Mouse (Mus musculus) lung, postnatal 0 days (tissue): Measurements from ENCODE around the gene Sco2. TPM values are rescaled to one million over a fixed set of nuclear protein-coding genes. Genes with fewer than 3 reads are reported as not detected.

Experiments used
- ATAC-seq: fragments of 200-750 bp; cut with Nextera tagmentation; 2 replicates; pipeline ENCODE4 v1.8.0; 2017; ENCODE audit warnings: moderate library complexity
- DNase-seq: peaks from one replicate; pipeline ENCODE4 v3.0.0-alpha.2; 2016; ENCODE audit warnings: low spot score
- H3K27ac ChIP-seq: fragments of 300-500 bp; sonication (generic); 2 replicates; pipeline ENCODE4 v1.5.1; 2014; ENCODE audit warnings: antibody characterized with exemption, mild to moderate bottlenecking, low read length, mixed read lengths
- H3K27me3 ChIP-seq: fragments of 300-500 bp; sonication (generic); replicated peaks from 2 replicates; pipeline ENCODE4 v1.6.1; 2014; ENCODE audit warnings: low read length, mixed read lengths; ENCODE audit not compliant: insufficient read depth
- H3K36me3 ChIP-seq: fragments of 300-500 bp; sonication (generic); 2 replicates; pipeline ENCODE4 v1.6.1; 2014; ENCODE audit warnings: low read length, mixed read lengths; ENCODE audit not compliant: insufficient read depth
- H3K4me1 ChIP-seq: fragments of 300-500 bp; sonication (generic); 2 replicates; pipeline ENCODE4 v1.6.1; 2014; ENCODE audit warnings: antibody characterized with exemption, low read depth, low read length, mixed read lengths; ENCODE audit not compliant: insufficient read depth
- H3K4me2 ChIP-seq: fragments of 300-500 bp; sonication (generic); replicated peaks from 2 replicates; pipeline ENCODE4 v1.6.1; 2014; ENCODE audit warnings: low read depth, mild to moderate bottlenecking, low read length, moderate library complexity, mixed read lengths
- H3K4me3 ChIP-seq: fragments of 300-500 bp; sonication (generic); 2 replicates; pipeline ENCODE4 v1.5.1; 2014; ENCODE audit warnings: low read depth, low read length
- H3K9ac ChIP-seq: fragments of 300-500 bp; sonication (generic); replicated peaks from 2 replicates; pipeline ENCODE4 v1.6.1; 2014; ENCODE audit warnings: low read depth, mild to moderate bottlenecking
- H3K9me3 ChIP-seq: fragments of 300-500 bp; sonication (generic); 2 replicates; pipeline ENCODE4 v1.6.1; 2016; ENCODE audit warnings: low read length, mixed read lengths
- CTCF ChIP-seq: IDR thresholded peaks from 2 replicates; pipeline ENCODE4 v1.5.1; 2016; ENCODE audit warnings: antibody characterized with exemption, mild to moderate bottlenecking
- EP300 ChIP-seq: IDR thresholded peaks from 2 replicates; pipeline ENCODE4 v1.6.1; 2016; ENCODE audit warnings: antibody characterized with exemption, mild to moderate bottlenecking, control low read depth
- WGBS: fragments of 180-500 bp; shearing (Covaris S2); extraction: QIAGEN DNeasy Blood & Tissue Kit; methylation state at CpG from one replicate; pipeline ENCODE4 v1.1.7; 2014; 5-methylcytosine and 5-hydroxymethylcytosine counted together
- polyA plus RNA-seq: library from polyadenylated mRNA; unstranded; fragments of >200 nt; fragmentation: Nextera tagmentation; extraction: Ambion mirVana; gene quantifications from 2 replicates; pipeline ENCODE4 v1.2.1, GENCODE M21; 2015

Gene Sco2
- polyA plus RNA-seq, 1 experiment from 2014 or later: 8.7 TPM

DNA sequence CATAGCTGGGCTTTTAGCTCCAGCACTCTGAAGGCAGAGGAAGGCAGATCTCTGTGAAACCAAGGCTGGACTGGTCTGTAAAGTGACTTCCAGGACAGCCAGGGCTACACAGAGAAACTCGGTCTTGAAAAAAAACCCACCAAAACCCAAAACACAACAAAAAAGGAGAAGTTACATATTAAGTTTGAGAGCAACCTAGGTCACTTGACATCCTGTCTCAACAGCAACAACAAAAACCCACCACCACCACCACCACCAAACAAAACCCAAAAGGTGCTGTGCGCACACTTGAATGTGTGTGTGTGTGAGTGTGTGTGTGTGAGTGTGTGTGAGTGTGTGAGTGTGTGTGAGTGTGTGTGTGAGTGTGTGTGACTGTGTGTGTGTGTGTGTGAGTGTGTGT, 34.0 kb downstream of the Sco2 start:
- Histone ChIP-seq H3K4me3 (no peak overlapping the region), H3K36me3 (no peaks in the 10 kb centered on the region), H3K27ac (no peak overlapping the region), H3K4me1 (no peaks in the 10 kb centered on the region), H3K4me2 (no peak overlapping the region), H3K9ac (no peak overlapping the region), H3K27me3 (no peaks in the 10 kb centered on the region), H3K9me3 (no peaks in the 10 kb centered on the region)
- DNase-seq (no peak), ATAC-seq (no peak)
- WGBS: 81% methylated on average over 2 of the region's 2 CpGs
- TF ChIP-seq EP300 (no peak), CTCF (no peak)

DNA sequence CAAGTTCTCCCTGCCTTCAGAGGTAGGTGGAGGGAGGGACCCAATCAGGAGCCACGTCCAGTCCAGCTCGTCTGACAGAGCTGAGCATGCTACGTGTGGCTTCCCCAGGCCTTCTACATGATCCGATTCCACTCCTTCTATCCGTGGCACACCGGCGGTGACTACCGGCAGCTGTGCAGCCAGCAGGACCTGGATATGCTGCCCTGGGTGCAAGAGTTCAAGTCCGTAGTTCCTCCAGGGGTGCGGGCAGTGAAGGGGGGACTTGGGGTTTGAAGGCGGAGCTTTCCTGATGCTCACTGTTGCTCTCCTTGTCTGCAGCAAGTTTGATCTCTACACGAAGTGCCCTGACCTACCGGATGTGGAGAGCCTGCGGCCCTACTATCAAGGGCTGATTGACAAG, 37.2 kb downstream of the Sco2 start:
- H3K4me1 ChIP-seq: no peaks in the 10 kb centered on the region
- H3K9me3 ChIP-seq: no peaks in the 10 kb centered on the region
- H3K4me2 ChIP-seq: no peak overlapping the region
- no peak for DNase-seq
- H3K27me3 ChIP-seq: no peaks in the 10 kb centered on the region
- no peak overlapping the region for H3K27ac ChIP-seq
- 81% methylated on average over 14 of the region's 14 CpGs for WGBS
- no peak overlapping the region for H3K9ac ChIP-seq
- H3K36me3 ChIP-seq: no peaks in the 10 kb centered on the region
- no peak for ATAC-seq
- no peak for TF ChIP-seq CTCF
- TF ChIP-seq EP300: no peak
- no peak overlapping the region for H3K4me3 ChIP-seq

DNA sequence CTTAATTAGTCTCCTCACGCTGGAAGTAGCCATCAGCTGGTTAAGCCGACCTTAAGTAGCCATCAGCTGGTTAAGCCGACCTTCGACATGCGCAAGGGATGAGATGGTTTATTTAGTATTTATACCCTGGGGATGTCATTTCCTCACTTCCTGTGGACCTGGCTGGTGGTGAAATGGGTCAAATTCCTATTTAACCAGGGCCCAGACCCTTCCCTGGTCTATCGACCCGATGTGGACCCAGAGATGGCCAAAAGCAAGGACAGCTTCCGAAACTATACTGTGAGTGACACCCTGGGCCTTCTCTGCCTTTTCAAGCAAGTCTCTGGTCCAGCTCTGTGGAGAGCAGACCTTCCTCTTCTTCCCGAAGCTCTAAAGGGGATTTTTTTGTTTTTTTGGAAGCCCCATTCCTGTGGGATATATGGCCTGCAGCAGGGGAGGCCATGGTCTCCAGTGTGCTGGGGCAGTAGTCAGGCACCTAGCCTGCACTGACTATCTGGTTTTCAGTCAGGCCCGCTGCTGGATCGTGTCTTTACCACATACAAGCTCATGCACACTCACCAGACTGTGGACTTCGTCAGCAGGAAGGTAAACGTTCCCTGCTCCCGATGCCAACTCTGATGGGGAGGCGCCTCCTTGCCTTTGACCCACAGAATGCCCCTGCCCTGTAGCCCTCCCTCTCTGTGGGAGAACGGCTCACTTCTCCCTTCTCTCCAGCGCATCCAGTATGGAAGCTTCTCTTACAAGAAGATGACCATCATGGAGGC, 38.7 kb downstream of the Sco2 start:
- 77% methylated on average over 17 of the region's 17 CpGs for WGBS
- no peak overlapping the region for H3K4me3 ChIP-seq
- ATAC-seq: no peak

DNA sequence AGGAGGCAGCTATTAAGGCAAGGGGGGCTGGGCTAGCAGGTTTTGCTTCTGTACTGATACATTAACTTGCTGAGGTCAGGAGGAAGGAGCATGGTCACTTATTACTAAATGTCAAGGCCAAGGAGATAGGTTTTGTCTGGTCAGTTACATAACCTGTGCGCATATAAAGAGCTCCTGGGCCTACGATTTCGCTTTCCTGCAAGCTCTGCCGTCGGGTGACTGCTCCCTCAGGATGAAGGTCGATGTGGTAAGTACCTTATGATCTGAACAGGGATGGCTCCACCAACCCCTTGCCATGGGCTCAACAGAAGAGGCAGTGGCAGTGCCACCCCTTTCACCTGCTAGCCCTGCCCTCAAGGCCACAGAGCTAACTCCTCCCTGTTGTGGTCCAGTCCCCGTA, 39.4 kb downstream of the Sco2 start, which contains the start of gene Miox:
Gene Miox, plus strand, starts transcription at position 128 of the 400 bp plus-strand sequence.
- Histone ChIP-seq H3K9me3 (no peaks in the 10 kb centered on the region), H3K27ac (no peak within 1 kb of the TSS), H3K9ac (no peak within 1 kb of the TSS), H3K4me1 (no peaks in the 10 kb centered on the region), H3K27me3 (no peaks in the 10 kb centered on the region), H3K4me2 (no peak within 1 kb of the TSS), H3K36me3 (no peaks in the 10 kb centered on the region), H3K4me3 (no peak within 1 kb of the TSS)
- TF ChIP-seq EP300: no peak
- 87% methylated on average over 7 of the region's 7 CpGs for WGBS
- DNase-seq: no peak
- ATAC-seq: no peak

More for the DNA sequence above, 38.7 kb downstream of the Sco2 start:
- Histone ChIP-seq H3K4me2 (no peak overlapping the region), H3K36me3 (no peaks in the 10 kb centered on the region), H3K9ac (no peak overlapping the region), H3K27me3 (no peaks in the 10 kb centered on the region), H3K27ac (no peak overlapping the region), H3K4me1 (no peaks in the 10 kb centered on the region), H3K9me3 (no peaks in the 10 kb centered on the region)
- DNase-seq: no peak
- TF ChIP-seq CTCF (no peak), EP300 (no peak)

DNA sequence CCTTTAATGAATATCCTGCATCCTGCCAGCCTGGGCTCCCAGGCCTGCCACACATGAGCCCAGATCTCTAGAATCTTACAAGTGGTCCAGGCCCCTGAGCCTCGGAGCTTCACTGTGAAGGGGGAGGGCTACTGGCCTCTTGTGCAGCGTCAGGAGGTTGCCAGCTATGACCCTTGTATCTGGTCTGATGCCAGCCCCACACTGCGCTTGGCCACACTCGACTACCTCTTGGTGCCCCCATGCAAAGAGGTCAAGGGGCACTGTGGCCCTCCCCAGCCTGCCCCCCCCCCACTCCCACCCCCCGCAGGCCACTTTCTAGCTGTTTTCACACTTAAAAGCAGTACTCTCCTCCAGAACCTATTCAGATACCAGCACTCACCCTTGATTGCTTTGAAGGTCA, 47.2 kb downstream of the Sco2 start:
- 43% methylated on average over 5 of the region's 5 CpGs for WGBS
- H3K36me3 ChIP-seq: no peaks in the 10 kb centered on the region
- H3K4me2 ChIP-seq: no peak overlapping the region
- H3K27me3 ChIP-seq: no peaks in the 10 kb centered on the region
- no peaks in the 10 kb centered on the region; the same call in 1 of the 2 replicates for H3K4me1 ChIP-seq
- no peak overlapping the region for H3K27ac ChIP-seq
- ATAC-seq: no peak
- no peaks in the 10 kb centered on the region for H3K9me3 ChIP-seq
- no peak overlapping the region for H3K9ac ChIP-seq
- TF ChIP-seq EP300 (no peak), CTCF (no peak)
- H3K4me3 ChIP-seq: no peak overlapping the region
- no peak for DNase-seq

DNA sequence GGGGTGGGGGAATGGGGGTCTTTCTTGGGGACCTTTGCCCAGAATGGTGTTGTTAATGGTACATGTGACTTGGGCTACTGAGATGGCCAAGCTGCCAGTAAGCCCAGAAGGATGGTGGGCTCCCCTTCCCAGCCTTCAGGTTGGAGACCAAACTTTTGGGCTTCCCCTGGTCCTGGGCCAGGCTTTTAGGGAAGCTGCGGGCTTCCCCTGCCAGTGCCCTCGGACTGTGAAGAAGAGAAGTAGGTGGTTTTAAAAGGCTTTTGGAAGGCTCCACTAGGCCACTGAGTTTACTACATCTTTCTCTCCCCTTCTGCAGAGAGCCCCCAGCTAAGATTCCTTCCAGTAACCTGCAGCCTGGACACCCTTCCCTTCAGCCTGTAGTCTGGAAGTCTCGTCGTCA, 50.0 kb downstream of the Sco2 start:
- H3K9ac ChIP-seq: no peak overlapping the region
- no peaks in the 10 kb centered on the region for H3K36me3 ChIP-seq
- ATAC-seq: no peak
- H3K27ac ChIP-seq: no peak overlapping the region
- H3K27me3 ChIP-seq: no peaks in the 10 kb centered on the region
- H3K9me3 ChIP-seq: no peaks in the 10 kb centered on the region
- no peak overlapping the region for H3K4me3 ChIP-seq
- 83% methylated on average over 4 of the region's 4 CpGs for WGBS
- H3K4me2 ChIP-seq: no peak overlapping the region
- DNase-seq: no peak
- no peak for TF ChIP-seq EP300
- no peak for TF ChIP-seq CTCF
- no peaks in the 10 kb centered on the region; the same call in 1 of the 2 replicates for H3K4me1 ChIP-seq
